Mouse (Mus musculus) intestine, embryonic 16.5 days (tissue): ENCODE measurements around the gene C2cd3. TPM values are rescaled to one million over a fixed set of nuclear protein-coding genes. Genes with fewer than 3 reads are reported as not detected.

Experiments used
- ATAC-seq: fragments of 200-750 bp; cut with Nextera tagmentation; 2 replicates; pipeline ENCODE4 v1.8.0; 2017; ENCODE audit warnings: moderate TSS enrichment, moderate library complexity
- H3K27ac ChIP-seq: fragments of 300-500 bp; sonication (generic); 2 replicates; pipeline ENCODE4 v1.5.1; 2014; ENCODE audit warnings: mild to moderate bottlenecking, low read length
- H3K27me3 ChIP-seq: fragments of 300-500 bp; sonication (generic); replicated peaks from 2 replicates; pipeline ENCODE4 v1.6.1; 2014; ENCODE audit warnings: low read length, control low read depth, mixed read lengths; ENCODE audit not compliant: control insufficient read depth, insufficient read depth
- H3K36me3 ChIP-seq: fragments of 300-500 bp; sonication (generic); 2 replicates; pipeline ENCODE4 v1.6.1; 2014; ENCODE audit warnings: low read length, control low read depth; ENCODE audit not compliant: control insufficient read depth, insufficient read depth
- H3K4me1 ChIP-seq: fragments of 300-500 bp; sonication (generic); 2 replicates; pipeline ENCODE4 v1.6.1; 2014; ENCODE audit warnings: low read length, control low read depth, mixed read lengths; ENCODE audit not compliant: control insufficient read depth, insufficient read depth
- H3K4me2 ChIP-seq: fragments of 300-500 bp; sonication (generic); 2 replicates; pipeline ENCODE4 v1.6.1; 2014; ENCODE audit warnings: low read depth, low read length, control low read depth
- H3K4me3 ChIP-seq: fragments of 300-500 bp; sonication (generic); 2 replicates; pipeline ENCODE4 v1.5.1; 2014; ENCODE audit warnings: mild to moderate bottlenecking, low read length
- H3K9ac ChIP-seq: fragments of 300-500 bp; sonication (generic); 2 replicates; pipeline ENCODE4 v1.6.1; 2014; ENCODE audit warnings: low read depth, low read length
- H3K9me3 ChIP-seq: fragments of 300-500 bp; sonication (generic); 2 replicates; pipeline ENCODE4 v1.6.1; 2016; ENCODE audit warnings: low read length, control low read depth; ENCODE audit not compliant: control insufficient read depth
- whole genome bisulfite sequencing: fragments of 180-500 bp; shearing (Covaris S2); extraction: QIAGEN DNeasy Blood & Tissue Kit; methylation state at CpG from one replicate; pipeline ENCODE4 v1.1.7; 2014; 5-methylcytosine and 5-hydroxymethylcytosine counted together
- polyA plus RNA-seq: library from polyadenylated mRNA; unstranded; fragments of >200 nt; fragmentation: Nextera tagmentation; extraction: Ambion mirVana; gene quantifications from 2 replicates; pipeline ENCODE4 v1.2.1, GENCODE M21; 2015

The C2cd3 gene
- polyA plus RNA-seq, 1 experiment from 2014 or later, result 11.6 TPM

GRCm38 (mm10) chr7:100488474-100489048 lies 116.5 kb downstream of the C2cd3 start:
- Histone ChIP-seq H3K4me2 (no peak overlapping the region), H3K36me3 (no peaks in the 10 kb centered on the region), H3K4me1 (no peaks in the 10 kb centered on the region; the same call in 1 of the 2 replicates), H3K9me3 (no peaks in the 10 kb centered on the region), H3K27ac (peak overlapping the region; percentile 31), H3K9ac (peak overlapping the region; percentile 11; the same call in 1 of the 2 replicates), H3K4me3 (no peak overlapping the region), H3K27me3 (no peaks in the 10 kb centered on the region)
- WGBS, result 32% methylated on average over 10 of the region's 10 CpGs
- ATAC-seq, result no peak

GRCm38 (mm10) chr7:100492391-100493116 lies 120.5 kb downstream of the C2cd3 start:
- Histone ChIP-seq H3K27ac (peak overlapping the region; percentile 89), H3K4me2 (peak overlapping the region; percentile 89), H3K9me3 (no peaks in the 10 kb centered on the region), H3K4me1 (peaks cover 18% of the 10 kb centered on the region), H3K27me3 (no peaks in the 10 kb centered on the region), H3K9ac (peak overlapping the region; percentile 78), H3K4me3 (peak overlapping the region; percentile 52), H3K36me3 (0 out of 2 replicates have a peak, but pooled peaks cover 2% of the 10 kb centered on the region)
- WGBS, result 4% methylated on average over 33 of the region's 36 CpGs
- ATAC-seq, result peak; percentile 75

- ATAC-seq, result peak; percentile 82
- 0 out of 2 replicates have a peak, but pooled peaks cover 5% of the 10 kb centered on the region for H3K36me3 ChIP-seq
- no peaks in the 10 kb centered on the region for H3K9me3 ChIP-seq
- no peaks in the 10 kb centered on the region for H3K27me3 ChIP-seq
- H3K27ac ChIP-seq, result peak within 1 kb of the TSS; percentile 89
- WGBS, result 2% methylated on average over 26 of the region's 27 CpGs
- peak within 1 kb of the TSS; percentile 78 for H3K9ac ChIP-seq
- H3K4me1 ChIP-seq, result peaks cover 18% of the 10 kb centered on the region
- H3K4me3 ChIP-seq, result peak within 1 kb of the TSS; percentile 52
- H3K4me2 ChIP-seq, result peak within 1 kb of the TSS; percentile 89
Measured at GRCm38 (mm10) chr7:100493117-100493483, 121.1 kb downstream of the C2cd3 start, which contains the start of gene Ucp2. TSS of gene Ucp2 (plus strand) at chr7:100493337.

DNA sequence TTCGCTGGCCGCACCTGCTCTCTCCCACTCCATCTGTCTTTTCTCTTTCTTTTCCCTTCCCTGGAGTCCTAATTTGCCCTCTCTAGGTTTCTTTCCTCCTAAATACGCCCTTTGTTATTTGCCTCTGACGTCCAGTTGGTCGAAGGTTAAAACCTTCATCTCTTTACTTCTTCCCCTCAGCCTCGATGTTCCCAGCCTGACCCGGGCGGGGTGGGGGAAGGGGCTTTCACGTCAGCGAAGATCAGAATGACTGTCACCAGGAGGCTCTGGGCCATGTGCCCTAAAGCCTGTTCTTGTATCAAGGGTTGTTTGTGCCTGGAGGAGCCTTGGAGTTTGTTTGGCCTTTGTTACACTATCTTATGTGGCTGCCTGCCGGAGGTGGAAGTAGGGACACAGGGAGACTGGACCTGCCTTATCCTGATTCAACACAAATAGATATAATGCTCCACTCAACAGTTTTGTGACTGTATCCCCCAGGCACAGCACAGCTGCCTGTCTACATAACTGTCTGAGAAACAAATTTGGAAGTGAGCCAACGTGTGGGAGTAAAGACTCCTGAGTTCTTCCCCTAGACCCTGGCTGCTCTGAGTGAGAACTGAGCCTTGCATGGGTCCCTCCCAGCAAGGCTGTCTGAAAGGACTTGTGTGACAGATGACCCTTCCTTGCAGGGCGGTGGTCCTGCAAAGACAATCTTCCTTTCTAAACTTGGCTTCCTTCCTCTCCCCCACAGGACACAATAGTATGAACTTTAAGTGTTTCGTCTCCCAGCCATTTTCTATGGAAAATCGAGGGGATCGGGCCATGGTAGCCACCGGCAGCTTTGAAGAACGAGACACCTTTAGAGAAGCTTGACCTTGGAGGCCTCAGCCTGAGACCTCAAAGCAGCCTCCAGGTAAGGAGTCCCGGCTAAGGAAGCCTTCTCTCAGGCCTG lies 121.7 kb downstream of the C2cd3 start:
- Histone ChIP-seq H3K27ac (peak overlapping the region; percentile 89), H3K4me1 (peaks cover 18% of the 10 kb centered on the region), H3K9ac (peak overlapping the region; percentile 78), H3K4me2 (peak overlapping the region; percentile 89), H3K9me3 (no peaks in the 10 kb centered on the region), H3K27me3 (no peaks in the 10 kb centered on the region), H3K36me3 (peaks cover 10% of the 10 kb centered on the region; the same call in 1 of the 2 replicates), H3K4me3 (peak overlapping the region; percentile 52)
- WGBS, result 27% methylated on average over 19 of the region's 19 CpGs
- 0 out of 2 replicates have a peak, but pooled peaks have one; percentile 5 for ATAC-seq

DNA sequence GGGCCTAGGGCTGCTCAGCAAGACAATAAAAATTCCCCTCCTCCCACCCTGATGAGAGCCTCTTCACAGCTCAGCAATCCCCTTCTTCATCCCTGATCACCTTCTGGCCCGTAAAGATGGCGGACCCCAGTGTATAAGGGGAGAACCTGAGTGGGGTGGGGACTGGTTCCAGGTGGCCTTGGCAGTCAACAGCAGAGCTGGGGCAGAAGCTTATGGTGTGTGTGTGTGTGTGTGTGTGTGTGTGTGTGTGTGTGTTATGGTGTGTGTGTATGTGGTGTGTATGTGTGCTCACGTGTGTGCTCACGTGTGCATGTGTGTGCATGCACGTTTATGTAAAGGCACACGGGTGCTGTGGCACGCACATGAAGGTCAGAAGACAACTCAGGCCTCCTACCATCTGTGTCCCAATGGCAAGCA lies 122.4 kb downstream of the C2cd3 start:
- H3K9me3 ChIP-seq, result no peaks in the 10 kb centered on the region
- no peaks in the 10 kb centered on the region for H3K27me3 ChIP-seq
- H3K36me3 ChIP-seq, result peaks cover 14% of the 10 kb centered on the region; the same call in 1 of the 2 replicates
- peak overlapping the region; percentile 78 for H3K9ac ChIP-seq
- H3K27ac ChIP-seq, result peak overlapping the region; percentile 89
- peak overlapping the region; percentile 89 for H3K4me2 ChIP-seq
- peaks cover 18% of the 10 kb centered on the region for H3K4me1 ChIP-seq
- ATAC-seq, result no peak
- 66% methylated on average over 7 of the region's 7 CpGs for WGBS
- peak overlapping the region; percentile 52 for H3K4me3 ChIP-seq

- no peak for ATAC-seq
- WGBS, result 38% methylated on average over 8 of the region's 8 CpGs
- Histone ChIP-seq H3K9ac (peak overlapping the region; percentile 78), H3K4me3 (peak overlapping the region; percentile 52), H3K27ac (peak overlapping the region; percentile 89), H3K9me3 (no peaks in the 10 kb centered on the region), H3K4me2 (peak overlapping the region; percentile 89), H3K4me1 (peaks cover 18% of the 10 kb centered on the region), H3K27me3 (no peaks in the 10 kb centered on the region), H3K36me3 (peaks cover 18% of the 10 kb centered on the region; the same call in 1 of the 2 replicates)
Measured at GRCm38 (mm10) chr7:100495042-100495441, 123.0 kb downstream of the C2cd3 start.

DNA sequence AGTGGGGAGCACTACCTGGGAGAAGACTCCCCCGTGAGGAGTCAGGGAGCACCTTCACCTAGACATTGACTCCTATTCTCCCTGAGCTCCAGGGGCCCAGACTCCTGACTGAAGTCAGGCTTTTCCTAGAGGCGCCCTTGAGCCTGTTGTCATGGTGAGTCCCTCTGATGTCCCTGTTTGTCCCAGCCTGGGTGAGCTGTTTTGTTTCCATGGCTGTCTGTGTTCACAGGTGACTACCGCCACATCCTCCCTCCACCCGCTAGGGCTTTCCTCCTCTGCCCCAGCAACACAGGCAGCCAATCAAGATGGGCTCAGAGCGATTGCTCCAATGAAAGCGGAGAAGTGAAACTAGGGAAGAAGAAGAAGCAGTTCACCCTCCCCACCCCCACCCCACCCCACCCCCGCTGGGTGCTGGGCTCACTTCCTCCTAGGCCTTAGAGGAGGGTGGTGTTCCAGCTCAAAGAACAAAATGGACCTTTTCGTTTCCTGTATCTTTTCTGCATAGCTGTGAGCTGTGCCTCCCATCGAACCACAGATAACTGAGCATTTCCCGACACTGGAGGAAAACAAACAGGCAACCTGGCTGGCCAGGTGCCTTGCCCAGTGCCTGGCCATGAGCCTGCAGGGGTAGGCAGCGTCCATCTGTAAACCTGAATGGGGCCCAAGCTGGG lies 123.7 kb downstream of the C2cd3 start:
- Histone ChIP-seq H3K4me2 (peak overlapping the region; percentile 89), H3K9me3 (no peaks in the 10 kb centered on the region), H3K9ac (peak overlapping the region; percentile 78), H3K27me3 (no peaks in the 10 kb centered on the region), H3K4me1 (peaks cover 18% of the 10 kb centered on the region), H3K27ac (peak overlapping the region; percentile 89), H3K4me3 (peak overlapping the region; percentile 52), H3K36me3 (peaks cover 18% of the 10 kb centered on the region; the same call in 1 of the 2 replicates)
- ATAC-seq, result peak; percentile 67
- WGBS, result 21% methylated on average over 11 of the region's 11 CpGs

DNA sequence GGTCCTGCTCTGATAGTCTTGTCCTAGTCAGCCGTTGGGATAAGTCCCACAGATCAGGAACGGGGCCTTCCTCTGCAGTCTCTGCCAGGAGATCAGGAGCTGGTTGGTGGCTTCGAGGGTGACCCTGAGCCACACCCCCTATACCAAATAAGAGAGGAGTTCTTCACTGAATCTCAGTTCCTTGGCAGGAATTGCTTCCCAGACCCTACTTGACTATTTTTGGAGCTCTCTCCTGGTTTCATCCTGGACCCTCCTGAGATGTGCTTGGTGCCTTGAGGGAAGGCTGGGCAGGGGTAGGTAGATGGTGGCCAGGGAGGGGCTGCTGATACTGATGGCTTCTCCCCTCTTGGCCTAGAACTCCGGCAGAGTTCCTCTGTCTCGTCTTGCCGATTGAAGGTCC lies 124.3 kb downstream of the C2cd3 start:
- no peak for ATAC-seq
- Histone ChIP-seq H3K9me3 (no peaks in the 10 kb centered on the region), H3K9ac (peak overlapping the region; percentile 78), H3K4me2 (peak overlapping the region; percentile 89), H3K4me3 (peak overlapping the region; percentile 52), H3K4me1 (peaks cover 18% of the 10 kb centered on the region), H3K36me3 (peaks cover 18% of the 10 kb centered on the region; the same call in 1 of the 2 replicates), H3K27me3 (no peaks in the 10 kb centered on the region), H3K27ac (peak overlapping the region; percentile 89; the same call in 1 of the 2 replicates)
- WGBS, result 68% methylated on average over 6 of the region's 6 CpGs
